Mouse (Mus musculus): ENCODE data around the gene Alk.

DNA sequence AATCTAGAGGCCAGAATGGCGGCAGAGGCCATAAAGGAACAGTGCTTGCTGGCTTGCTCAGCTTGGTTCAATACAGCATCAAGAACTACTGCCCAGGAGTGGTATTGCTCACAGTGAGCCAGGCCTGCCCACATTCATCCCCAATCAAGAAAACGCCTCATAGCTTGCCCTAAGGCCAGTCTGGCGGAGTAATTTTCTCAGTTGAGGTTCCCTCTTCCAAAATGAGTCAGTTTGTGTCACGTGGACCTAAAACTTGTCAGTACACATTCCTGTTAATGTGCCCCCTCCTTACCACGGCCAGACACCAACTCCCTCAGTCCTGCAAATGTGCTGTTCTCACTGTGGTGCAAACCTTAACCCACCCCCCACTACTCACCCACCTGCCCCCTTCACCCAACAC lies 304.8 kb downstream of the Alk start:
- TF ChIP-seq CEBPB (IDR thresholded peaks at IDR 0.05; ENCODE audit: low read depth) = no peak
- TF ChIP-seq CTCF (IDR thresholded peaks at IDR 0.05; ENCODE audit: control insufficient read depth, insufficient read depth, insufficient read length) = no peak
- TF ChIP-seq MYOD1 (IDR thresholded peaks at IDR 0.05; ENCODE audit: control insufficient read depth, insufficient read length, low read depth) = no peak

Data from C2C12 (cell line).